Mouse (Mus musculus): Measurements from ENCODE around the gene Lrrfip2.

Lrrfip2 gene

DNA sequence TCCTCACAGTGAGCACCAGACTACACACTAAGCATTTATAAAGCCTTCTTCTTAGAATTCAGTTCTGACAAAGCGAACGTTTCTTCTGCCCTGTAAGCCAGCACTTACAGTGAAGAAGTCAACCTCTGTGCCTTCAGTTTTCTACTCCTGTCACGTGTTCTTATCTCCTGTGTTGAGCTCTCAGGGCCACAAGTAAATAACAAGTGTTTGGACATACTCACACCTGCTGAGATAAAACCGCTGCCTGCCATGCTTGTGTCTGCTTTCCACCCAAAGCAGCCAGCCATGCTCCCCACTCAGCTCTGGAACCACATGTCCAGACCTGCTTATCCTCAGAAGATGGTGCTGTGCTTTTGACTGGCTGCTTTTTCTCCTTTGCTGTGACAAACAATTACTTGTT lies 49.2 kb downstream of the Lrrfip2 start:
- no peak for DNase-seq

DNA sequence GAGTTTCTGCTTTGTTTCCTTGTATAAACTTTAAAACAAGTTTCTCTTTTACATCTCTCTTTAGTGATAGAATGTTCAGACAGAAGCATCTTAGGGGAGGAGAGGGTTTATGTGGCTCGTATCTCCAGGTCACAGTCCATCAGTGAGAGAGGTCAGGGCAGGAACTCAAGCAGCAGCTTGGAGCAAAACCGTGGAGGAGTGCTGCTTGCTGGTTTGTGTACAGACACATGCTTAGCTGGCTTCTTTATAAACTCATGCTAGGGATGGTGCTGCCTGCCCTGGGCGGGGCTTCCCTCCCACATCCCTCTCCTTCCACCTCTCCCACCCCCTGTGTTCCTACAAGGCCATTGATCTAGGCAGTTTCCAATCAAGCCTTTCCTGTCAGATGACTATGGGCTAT lies 53.0 kb downstream of the Lrrfip2 start:
- no peak for DNase-seq

DNA sequence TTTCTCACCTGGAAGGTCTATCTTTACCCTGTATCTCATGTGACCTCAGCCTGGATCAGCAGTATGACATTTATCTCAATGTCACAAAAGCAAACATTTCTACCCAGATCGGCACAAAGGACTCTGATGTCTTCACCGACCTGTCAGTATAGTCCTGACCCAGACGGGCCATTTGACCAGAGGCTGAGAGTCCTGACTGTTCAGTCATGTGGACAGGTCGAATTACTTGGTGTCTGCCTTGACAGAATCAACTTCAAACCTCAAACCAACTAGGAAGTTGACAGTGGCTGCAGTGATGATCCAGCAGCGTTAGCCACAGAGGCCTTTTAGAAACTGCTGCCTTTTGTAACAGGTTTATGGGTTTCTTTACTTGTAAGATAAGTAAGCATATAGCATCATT lies 56.7 kb downstream of the Lrrfip2 start:
- no peak for DNase-seq

DNA sequence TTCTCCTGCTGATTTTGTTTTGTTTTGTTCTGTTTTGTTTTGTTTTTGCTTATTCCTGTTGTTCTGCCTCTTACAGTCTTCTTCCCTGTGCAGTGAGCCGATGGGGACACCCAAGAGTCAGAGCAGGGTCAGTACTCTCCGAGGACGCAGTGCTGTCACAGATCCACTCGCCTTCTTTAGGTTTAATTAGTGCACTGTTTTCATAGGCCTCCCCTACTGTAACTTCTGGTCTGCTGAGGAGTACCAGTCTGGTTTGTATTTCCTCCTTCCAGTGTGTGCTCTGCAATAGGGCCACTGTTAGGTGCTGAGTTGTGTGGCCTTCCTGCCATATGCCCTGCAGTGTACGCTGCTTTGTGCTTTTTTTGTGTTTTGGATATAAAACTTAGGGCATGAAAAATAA lies 61.6 kb downstream of the Lrrfip2 start:
- no peak for DNase-seq

DNA sequence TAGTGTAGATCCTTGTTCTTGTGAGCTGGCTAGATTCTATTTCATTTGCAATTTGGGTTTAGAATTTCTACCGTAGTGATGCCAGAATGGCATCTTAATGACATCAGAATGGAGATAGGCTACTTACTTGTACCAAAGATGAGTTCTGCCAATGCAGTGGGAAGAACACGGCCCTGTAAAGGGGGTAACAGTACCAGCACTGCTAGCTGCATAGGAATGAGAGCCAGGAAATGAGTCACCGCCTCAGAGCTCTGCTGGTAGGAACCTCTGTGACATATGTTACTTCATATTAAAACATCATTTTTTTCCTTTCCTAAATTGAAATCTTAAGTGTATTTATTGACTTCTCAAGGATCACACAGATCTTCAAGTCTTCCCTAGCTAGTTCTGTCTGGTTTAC lies 64.8 kb downstream of the Lrrfip2 start:
- DNase-seq = no peak

DNA sequence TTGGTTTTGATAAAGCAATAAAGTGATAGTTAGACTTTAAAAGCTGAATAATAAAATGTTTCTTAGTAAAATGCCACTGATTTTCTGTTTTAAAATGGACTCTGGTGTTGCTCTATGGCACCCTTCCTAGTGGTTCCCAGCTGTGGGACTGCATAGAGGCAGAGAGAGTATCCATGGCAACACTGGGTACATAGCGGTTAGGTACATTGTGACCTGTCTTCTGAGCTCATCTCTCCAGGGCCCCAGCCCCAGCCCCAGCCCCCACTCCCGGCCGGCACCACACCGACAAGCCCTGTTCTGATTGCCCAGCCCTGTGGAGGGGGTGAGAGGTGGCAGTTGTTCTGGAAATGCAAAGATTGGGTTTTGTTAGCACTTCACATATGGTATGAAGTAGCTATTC lies 67.5 kb downstream of the Lrrfip2 start:
- no peak for DNase-seq

DNA sequence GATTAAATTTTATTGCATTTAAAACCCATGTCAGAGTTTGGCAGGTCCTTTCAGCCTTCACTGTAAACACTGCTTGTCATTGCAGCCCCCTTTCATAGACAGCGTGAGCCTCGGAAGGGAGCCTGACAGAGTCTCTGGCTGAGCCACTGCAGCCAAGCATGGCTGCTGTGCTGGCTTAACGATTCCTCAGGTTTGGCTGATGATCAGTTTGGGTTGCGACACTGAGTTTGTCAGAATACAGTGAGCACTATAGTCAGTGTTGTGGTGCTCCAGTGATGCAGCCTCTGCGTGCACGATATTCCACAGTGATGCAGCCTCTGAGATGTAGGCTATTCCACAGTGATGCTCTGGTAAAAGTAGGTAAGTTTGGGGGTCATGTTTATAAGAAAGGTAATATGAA lies 69.5 kb downstream of the Lrrfip2 start:
- no peak for DNase-seq

DNA sequence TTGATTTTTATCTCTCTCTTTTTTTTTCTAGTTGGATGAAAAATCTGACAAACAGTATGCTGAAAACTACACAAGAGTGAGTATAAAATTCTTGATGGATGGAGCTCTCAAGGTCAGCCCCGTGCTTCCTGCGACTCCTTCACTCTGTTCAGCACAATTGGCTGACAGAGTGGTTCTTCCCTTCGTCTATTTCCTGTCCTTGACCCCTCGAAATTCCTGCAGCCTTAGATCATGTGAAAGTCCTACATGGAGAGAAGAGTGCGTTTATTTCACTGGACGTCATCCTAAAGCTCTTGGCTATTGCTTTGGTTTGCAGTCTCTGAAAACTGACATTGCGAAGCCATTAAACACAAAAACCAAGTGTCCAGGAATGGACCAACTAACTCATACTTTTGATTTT lies 71.3 kb downstream of the Lrrfip2 start:
- DNase-seq = no peak

DNA sequence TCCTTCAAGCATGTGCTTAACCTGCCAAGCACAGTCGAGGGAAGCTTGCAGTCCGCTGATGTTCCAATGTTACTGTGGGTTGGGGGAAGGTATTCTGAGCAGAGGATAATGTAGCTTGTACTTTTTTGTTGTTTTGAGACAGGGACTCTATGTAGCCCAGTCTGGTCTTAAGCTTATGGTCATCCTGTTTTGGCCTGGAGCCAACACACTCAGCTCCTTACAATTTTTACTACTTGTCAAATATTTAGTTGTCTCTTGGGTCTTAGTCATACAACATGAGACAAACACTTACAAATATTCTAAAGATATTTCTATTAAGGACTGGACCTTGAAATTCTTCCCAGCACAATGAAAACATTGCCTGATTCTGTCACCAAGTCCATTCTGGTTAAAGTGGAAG lies 75.8 kb downstream of the Lrrfip2 start:
- no peak for DNase-seq

DNA sequence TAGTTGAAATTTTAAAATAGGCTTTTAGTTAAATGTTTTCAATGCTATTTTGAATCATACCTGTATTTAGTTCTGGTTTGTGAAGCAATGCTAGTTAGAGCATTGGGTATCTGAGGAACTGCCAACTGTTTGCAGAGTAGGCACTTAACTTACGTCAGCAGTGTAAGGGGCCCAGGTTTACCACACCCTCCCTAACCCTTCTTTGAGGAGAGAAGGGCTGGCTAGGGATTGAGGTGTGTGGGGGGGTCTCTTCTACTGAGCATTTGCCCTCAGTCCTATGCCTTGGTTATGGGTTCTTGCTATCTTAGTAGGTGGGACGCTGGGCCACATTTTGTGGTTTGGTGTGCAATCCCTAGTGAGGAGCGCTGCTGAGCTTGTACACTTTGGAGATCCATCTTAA lies 79.7 kb downstream of the Lrrfip2 start:
- no peak for DNase-seq

DNA sequence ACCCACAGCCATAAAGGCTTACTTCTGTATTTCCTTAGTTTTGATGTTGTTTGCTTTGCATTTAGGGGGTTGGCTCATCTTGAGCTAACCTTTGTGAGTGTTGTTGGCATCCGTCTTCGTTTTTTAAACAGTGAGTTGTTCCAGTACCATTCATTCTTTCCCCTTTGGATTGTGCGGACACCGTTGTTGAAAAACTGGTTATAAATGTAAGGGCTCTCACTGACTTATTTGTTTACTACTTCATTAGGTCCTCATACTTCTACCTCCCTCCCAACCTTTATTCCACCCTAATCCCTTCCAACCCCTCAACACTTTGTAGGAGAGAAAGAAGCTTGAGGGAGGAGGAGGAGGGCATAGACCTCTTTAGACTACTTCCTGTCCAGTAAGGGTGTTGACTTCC lies 80.3 kb downstream of the Lrrfip2 start:
- no peak for DNase-seq

DNA sequence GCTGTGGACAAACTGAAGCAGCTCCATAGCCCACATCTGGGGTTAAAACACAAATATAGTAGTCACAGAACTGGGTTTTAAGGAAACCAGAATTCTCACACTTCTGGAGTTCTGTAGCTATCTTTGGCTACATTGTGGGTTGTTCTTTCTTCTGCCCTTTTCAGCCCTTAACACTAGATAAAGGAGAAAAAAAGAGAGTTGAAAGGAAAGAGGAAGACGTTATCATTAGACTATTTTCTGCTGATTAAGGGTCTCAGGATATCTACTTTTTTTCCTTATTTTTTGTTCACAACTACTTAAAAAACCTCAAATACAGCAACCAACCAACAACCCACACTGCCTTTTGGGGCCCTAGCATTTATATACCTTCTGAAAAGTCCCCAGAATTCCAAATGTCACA lies 80.9 kb downstream of the Lrrfip2 start:
- no peak for DNase-seq

DNA sequence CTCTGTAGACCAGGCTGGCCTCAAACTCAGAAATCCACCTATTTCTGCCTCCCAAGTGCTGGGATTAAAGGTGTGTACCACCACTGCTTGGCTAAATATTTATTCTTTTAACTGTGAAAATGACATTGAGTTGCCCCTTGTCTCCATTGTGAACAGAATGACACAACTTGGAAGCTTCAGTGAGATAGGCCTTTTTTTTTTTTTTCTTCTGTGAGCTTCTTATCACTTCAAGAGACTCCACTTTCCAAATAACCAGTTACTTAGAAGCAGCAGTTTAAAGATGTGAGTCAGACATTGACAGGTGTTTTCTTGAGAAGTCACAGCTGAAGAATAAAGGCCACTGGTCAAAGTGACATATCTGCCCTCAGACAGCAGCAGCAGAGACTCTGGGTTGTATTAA lies 82.8 kb downstream of the Lrrfip2 start:
- DNase-seq = no peak

DNA sequence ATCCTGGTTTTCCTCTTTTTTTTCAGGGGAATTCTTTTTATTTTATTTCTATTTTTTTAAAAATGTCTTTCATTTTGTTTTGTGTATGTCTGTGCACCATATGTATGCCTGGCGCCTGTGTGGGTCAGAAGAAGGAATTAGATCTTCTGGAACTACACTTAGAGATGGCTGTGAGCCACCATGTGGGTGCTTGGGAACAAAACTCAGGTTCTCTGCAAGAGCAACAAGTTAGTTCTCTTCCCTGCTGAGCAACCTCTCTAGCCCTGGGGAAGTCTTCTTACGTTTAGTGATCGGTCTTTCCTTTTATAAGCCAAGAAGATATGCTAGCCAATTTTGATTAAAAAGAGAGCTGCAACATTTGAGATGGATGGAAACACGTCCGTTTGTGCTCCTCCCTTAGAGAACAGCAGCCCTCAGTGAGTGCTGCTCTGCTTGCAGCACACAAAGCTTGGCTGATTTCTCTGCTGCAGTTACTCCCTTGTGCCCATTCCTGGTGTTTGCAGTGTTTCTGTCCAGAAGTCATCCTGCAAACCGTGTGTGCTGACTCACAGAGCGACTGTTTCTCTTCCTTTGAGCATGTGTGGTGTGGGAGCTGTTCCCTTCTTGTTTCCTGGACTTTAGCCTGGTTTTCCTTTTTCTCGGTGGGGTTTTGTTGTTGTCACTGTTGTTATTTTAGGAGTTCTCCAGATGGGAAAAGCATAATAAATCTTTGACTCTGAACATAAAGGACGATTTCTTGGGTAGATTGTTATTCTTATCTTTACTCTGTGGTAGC lies 87.4 kb downstream of the Lrrfip2 start:
- no peak for DNase-seq

DNA sequence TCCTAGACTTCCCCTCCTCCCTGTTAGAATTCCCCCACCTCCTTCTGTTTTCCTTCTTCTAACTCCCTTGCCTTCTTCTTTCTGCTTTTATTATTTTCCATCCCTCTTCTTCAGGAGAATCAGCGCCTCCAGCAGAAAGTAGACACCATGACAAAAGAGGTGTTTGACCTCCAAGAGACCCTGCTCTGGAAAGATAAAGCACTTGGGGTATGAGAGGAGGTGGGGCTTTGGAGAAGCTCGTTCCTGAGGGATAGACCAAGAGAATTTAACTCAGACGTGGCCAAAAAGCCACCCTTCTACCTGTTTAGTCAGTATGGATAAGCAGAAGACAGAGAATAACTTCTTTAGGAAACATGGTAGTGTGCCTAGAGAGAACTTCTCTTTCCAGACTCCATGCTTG lies 90.3 kb downstream of the Lrrfip2 start:
- DNase-seq = no peak

DNA sequence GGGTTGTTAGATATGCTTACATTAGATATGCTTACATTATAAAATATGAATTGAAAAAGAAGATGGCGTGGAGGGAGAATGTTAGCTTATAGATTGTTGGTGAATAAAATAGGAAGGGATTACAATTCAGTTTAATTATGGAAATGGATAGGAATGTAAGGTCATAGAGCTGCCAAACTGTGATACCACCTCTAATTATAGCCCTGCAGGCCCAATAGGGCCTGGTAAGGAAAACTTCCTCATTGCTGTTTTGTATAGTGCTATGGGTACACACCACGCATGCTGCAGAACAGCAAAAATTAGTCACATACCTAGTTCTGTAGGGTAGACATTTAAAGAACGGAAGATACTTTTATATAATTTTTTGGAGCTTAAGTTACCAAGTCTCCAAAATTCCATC lies 90.8 kb downstream of the Lrrfip2 start:
- no peak for DNase-seq

DNA sequence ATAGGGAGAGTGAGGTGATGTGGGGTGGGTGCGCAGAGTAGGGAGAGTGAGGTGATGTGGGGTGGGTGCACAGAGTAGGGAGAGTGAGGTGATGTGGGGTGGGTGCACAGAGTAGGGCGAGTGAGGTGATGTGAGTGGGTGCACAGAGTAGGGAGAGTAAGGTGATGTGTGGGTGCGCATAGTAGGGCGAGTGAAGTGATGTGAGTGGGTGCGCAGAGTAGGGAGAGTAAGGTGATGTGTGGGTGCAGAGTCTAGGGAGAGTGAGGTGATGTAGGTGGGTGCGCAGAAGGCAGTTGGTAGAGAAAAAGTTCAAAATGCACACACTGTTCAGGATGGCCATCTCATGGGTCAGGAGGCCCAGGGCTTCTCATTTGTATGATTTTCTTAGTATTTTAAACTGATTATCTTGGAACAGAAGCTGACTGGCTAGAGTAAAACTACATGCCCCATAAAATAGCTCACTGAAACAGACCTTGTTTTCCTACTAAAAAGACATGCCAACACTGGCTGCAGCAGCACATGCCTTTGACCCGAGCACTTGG lies 91.8 kb downstream of the Lrrfip2 start:
- DNase-seq = no peak

DNA sequence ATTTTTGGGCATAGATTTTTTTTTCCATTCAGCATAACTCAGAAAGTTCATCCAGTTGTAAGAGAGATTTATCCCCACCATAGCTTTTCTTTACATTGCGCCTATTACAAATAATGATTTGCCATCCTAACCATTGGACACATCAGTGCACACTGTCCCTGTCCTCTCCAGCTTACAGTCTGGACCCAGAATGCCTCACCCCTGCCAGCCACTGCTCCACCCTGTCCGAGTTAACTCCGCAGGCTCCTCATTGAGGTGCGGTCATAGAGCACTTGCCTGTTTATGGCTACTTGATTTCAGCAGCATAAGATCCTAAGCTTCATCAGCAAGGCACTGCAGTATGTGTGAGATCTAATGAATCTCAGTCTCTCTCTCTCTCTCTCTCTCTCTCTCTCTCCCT lies 93.0 kb downstream of the Lrrfip2 start:
- DNase-seq = no peak

DNA sequence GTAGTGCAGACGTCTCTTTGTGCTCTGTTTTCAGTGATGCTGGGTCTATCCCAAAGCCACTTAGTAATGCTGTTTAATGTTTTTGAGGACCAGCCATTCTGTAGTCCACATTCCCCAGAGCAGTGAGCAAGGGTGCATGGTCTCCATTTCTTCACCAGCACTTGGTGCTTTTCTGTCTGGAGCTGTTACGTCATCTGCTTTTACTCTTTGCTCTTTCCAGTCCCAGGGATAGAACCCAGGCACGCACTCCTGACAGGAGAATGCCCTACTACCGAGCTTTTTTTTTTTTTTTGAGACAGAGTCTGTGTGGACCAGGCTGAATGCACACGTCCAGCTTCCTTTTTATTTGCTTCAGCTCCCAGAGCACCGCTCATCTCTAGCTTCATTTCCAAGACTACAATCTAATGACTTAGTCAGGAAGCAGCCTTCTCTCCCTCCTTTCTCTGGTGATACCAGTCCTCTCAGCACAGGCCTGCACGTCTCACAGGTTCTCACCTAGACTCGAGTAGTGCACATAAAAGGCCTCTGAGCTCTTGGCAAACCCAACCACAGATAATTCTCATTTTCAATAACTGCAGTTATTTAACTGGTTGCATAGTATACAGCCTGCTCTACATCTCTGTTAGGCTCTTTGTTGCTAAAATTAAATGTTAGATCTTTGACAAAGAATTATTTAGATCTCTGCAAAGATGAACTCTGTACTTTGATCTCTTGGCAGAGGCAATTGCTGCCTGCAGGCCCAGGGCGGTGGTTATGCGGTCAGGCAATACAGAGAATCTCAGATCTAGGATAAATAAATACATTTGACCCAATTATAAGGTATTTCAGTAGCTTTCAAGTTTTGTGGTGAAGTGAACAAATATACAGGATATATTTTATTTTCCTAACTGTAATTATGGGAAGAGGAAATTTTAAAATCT lies 94.0 kb downstream of the Lrrfip2 start:
- DNase-seq = no peak

DNA sequence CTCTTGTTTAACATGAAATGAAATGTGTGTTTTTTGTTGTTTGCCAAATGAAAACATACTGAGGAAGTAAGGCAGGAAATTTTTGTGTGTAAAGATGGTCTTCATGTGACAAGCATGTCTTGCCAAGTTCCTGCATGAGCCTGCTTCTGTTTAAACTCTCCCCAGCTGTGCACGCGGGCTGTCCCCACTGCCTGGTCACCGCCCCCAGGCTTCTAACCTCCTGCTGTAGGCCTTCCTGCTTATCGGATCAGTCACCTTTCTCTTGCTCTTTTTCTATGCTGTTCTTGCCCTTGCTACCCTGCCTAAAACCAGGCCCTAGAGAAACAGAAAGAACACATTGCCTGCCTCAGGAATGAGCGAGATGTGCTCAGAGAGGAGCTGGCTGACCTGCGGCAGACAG lies 96.1 kb downstream of the Lrrfip2 start:
- DNase-seq = peak; percentile 31

DNA sequence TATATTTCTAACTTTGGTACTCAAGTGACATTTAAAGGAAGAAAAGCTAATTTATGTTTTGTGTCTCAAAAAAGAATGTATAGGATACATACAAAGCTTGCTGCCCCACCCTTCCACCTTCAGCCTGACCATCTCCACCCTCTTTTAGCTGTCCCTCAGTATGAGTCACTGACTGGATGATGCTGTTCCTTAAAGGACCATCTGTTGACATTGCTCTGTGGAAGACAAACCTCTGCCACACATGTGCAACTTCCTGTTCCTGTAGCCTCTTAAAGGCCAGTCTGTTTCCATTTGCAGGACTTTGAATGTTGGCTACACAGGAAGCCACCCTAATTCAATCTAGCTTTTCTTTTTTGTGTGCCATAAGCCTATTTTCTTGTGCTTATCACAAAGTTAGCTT lies 99.0 kb downstream of the Lrrfip2 start:
- no peak for DNase-seq

DNA sequence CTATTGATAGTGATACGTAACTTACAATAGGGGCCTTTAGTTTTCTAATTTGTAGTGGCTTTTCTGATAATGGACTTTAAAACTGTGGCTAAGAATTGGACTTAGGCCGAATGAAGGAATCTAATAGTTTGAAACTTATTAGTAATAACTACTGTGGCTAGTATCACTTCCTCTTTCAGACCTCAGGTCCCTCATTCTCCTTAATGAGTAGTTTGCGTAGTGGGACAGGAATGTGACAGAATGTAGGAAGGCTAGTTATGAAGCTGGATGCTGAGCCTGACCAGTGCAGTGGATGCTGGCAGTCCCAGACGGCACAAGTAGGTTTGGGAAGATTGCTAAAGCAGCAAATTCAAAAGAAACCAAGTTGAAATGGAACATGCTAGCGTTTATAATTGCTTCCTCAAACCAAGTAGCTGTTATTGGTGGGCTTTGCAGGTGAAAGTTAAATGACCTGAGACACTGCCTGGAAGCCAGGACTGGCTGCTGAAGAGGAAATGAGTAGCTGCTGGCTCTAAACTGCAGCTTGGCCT lies 103.2 kb downstream of the Lrrfip2 start:
- no peak for DNase-seq

DNA sequence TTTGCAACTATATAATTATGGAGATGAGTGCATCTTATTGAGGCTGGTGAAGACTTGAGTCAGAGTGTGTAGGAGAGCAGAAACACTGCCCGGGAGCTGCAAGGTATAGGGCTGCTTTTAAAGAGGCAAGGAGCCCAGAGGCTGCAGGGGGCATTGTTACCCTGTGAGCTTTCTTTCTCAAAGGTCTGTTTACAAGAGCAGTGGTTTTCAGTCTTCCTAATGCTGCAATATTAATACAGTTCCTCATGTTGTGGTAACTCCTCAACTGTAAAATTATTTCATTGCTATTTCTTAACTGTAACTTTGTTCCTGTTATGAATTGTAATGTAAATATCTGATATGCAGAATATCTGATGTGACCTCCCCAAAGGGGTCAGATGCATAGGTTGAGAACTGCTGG lies 104.2 kb downstream of the Lrrfip2 start:
- DNase-seq = no peak

DNA sequence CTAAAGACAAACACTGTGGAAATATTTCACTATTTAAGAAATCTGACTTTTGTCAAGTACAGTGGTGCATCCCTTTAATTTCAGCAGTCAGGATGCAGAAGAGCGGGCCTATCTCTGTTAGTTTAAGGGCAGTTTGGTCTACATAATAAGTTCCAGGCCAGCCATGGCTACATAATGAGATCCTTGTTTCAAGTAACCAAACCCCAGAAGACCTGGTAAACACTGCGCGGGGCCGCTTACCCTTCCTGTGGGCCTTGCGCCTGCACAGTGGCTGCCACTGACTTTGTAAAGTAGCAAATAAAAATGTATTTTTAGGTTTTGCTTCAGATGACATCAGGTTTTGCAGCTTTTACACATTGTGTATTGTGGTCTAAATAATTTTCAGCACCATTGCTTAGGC lies 106.0 kb downstream of the Lrrfip2 start:
- no peak for DNase-seq

All from lung, postnatal 14 days (tissue).